Mouse (Mus musculus) left cerebral cortex, postnatal 4 days (tissue): ENCODE results near the gene Mcrs1. TPM values are rescaled to one million over a fixed set of nuclear protein-coding genes. Genes with fewer than 3 reads are reported as not detected.
"Not testable (repeated sequence)": the region's sequence is repeated elsewhere in the genome, so short reads cannot be mapped to it uniquely, and the experiment has no call there.

Source experiments
- DNase-seq: peaks from one replicate; pipeline ENCODE4 v3.0.0-alpha.2; 2022
- intact Hi-C: fragments of 180-260 bp; cut with DNase I; formaldehyde crosslinking; loops from one replicate; pipeline ENCODE4 v1.15.1; 2025
- total RNA-seq, 2 experiments: library from RNA; stranded (reverse); gene quantifications; 2 replicates each; pipeline ENCODE4 v1.2.3; 2021

Mcrs1 gene
- 100 to 1,000 TPM; 136 to 139 TPM for total RNA-seq

DNA sequence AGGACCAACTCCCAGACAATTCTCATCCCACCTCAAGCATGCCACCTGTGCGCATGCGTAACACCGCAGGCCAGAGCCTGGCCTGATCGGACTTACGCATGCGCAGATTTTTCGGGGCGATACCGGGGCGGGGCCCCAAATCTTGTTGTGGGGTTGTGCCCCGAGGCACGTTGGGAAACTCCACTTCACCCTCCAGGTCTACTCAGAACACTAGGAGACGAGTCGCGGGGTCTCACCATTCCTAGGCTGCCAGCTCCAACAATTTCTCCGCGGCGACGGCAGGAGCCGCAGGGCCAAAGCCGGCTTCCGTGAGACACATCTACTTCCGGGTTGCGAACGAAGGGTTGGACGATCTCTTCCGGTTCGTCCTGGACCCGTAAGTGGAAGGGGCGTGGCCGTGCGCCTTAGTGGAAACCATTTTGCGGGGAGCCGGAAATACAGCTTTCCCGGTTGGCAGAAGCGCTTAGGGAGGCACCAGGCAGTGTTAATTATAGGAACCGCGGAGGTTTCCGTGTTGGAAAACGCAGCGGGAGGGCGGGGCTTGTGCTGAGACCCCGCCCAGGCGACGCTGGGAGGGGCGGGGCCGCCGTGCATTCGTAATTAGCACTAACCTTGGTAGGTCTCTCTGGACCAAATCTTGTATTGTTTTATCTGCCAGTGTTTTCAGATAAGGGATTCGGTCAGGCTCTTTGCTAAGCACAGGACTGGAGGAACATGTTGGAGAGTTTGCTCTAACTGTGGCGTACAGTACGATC lies at the start of gene Mcrs1:
TSS of gene Mcrs1 (minus strand) at position 336 of the 755 bp plus-strand sequence.
- peak; percentile 98 for DNase-seq
- intact Hi-C loops = no loop called here

DNA sequence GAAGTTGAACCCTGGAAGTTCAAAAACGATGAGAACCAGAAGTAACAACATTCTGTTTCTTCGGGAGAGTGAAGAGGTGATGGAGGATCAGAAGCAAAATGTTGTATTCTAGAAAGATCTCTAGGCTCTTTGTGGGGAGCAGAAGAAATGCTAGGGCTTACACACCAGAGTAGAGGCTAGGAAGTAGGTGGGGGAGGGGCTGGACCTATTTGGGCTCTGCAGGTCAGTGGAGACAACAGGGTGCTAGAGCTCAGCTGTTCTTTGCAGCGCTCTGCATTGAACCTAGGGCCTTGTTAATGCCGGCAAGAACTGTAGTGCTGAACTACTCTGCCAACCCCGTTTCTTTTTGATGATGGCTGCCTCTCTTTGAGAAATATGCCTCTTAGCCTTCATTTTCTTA lies 44.5 kb upstream of the Mcrs1 start:
- DNase-seq = no peak
- intact Hi-C loops = no loop called here

DNA sequence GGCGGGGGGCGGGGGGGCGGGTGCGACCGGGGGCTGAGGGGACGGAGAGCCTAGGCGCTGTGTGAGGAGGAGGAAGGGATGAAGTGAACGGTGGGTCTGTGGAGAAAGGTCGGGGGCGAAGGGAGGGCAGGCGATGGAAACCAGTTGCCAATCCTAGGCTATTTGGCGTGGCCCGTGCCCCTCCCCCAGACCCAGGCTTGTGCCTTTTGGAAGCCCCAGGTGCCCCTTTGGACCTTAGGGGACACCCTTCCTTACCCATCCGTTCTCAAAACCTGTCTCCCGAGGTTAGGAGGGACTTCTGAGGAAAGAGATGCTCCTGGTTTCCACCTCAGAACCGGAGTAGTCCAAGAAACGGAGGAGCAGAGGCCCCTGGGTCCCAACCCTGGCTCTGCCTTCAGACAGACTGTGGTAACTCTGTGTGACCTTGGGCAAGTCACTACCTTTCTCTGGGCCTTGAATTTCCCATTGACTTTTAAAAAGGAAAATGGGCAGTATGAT lies 43.8 kb upstream of the Mcrs1 start, which contains the start of gene Fam186b:
TSS of gene Fam186b (minus strand) at position 405 of the 498 bp plus-strand sequence.
- intact Hi-C loops = no loop called here
- peak; percentile 56 for DNase-seq

DNA sequence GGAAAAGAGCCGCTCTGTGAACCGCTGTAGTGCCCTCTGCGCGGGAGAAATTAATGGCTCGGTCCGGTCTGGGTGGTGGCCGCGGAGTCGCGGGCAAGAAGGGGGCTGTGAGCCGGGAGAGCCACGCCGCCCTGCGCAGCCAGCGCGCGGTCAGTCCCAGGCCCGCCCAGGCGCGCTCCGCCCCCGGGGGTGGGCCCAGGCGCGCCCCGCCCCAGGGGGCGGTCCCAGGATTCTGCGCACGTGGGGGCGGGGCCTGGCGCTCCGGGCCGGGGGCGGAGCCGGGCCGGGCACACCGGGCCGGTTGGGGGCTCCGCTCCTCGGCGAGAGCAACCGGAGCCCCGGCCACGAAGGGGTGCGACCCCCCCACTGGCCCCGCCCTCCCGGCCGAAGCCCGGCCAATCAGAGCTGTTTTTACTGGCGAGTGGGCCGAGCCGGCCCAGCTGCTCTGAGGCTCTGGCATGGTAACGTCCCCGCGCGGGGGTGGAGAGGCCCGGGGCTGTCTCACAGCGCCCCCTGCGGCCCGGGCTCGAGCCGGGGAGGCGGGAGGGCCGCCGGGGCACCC lies 43.1 kb upstream of the Mcrs1 start, which contains the start of gene Prpf40b:
TSS of gene Prpf40b (plus strand) at position 275 of the 562 bp plus-strand sequence.
- peak; percentile 96 for DNase-seq
- intact Hi-C loops = no loop called here

DNA sequence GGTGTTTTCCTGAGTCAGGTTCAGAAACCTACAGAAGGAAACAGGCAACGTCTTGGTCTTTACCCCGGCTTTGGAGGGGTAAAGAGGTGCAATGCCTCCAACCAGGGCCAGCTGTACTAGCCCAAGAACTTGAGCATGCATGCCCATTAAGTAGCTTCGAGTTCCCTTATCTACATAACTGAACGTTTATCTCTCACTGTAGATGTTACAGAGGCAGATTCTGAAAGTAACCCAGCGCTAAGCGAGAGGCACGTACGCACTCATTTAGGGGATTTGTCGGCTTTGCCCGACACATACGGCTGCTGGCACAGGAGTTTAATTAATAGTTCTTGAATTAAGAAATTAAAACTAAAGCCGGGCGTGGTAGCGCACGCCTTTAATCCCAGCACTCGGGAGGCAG lies 42.5 kb upstream of the Mcrs1 start:
- no peak for DNase-seq
- intact Hi-C loops = no loop called here

DNA sequence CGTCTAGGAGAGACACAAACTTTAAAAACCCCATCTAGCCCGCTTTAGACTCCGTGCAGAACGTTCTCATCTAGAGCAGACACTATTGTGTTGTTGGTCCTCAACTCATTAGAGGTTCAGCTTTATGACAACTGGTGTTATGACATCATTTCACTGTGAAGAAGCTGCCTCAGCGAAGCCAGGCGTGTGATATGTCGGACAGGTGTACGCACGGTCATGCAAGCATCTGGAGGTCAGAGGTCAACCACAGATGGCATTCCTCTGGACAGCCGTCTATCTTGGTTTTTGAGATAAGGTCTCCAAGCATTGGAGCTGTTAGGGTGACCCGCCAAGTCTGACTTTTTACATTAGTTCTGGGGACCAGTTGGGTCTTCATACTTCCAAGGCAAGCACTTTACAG lies 38.8 kb upstream of the Mcrs1 start:
- no peak for DNase-seq
- intact Hi-C loops = no loop called here

DNA sequence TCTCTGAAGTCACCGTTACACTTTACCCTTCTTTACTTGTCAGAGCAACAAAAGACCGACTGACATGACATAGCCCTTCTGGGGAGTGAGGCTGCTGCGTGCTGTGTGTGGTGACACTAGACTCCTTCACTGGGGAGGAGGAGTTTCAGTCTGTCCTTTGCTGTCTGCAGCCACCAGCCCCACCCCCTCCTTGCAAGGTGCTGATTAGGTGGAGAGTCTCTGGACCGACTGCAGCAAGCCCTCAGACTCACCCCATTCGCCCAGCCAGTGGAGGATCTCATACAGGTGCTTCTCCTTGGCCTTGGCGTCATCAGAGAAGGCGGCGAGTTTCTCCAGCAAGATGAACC lies 33.4 kb upstream of the Mcrs1 start:
- no peak for DNase-seq
- intact Hi-C loops = no loop called here

DNA sequence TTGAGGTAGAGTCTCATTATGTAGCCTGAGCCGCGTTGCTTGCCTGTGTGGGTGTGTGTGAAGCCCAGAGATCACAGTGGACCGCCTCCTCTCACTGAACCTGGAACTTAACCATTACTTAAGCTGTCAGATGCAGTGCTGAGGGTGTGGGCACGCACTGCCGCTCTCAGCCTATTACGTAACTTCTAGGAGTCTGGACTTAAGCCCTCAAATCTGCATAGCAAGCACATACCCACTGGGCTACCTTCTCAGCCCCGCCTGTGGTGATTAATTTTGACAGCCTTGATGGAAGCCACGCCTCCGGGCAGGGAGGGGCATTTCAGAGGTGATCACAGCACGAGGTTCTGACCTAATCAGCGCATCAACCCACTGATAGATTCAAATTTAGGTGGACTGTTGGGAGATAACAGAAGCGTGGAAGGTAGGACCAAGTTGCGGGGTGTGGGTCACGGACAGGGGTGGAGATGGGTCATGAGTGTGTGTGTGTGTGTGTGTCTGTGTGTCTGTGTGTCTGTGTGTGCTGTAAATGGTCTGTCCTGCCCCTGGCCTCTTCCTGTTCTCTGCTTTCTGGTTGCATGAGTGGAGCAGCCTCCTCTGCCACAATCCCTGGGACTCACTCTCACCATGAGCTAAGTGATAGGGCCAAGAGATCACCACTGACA lies 32.9 kb upstream of the Mcrs1 start:
- no peak for DNase-seq
- intact Hi-C loops = no loop called here

DNA sequence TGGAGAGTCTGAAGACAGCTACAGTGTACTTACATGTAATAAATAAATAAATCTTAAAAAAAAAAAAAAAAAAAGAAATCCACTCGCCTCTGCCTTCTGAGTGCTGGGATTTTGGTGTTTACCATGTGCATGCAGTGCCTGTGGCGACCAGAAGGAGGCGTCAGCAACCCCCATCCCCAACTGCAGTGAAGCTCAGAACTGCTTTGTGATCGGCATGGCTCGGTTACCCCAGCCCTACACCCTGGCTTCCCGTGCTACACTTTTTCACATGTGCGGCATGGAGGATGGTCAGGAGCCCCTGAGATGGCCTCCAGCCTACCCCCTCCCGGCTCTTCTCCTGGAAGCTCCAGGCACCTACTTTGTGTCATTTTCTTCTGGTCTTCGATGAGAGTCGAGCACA lies 31.7 kb upstream of the Mcrs1 start:
- intact Hi-C loops = no loop called here
- DNase-seq = no peak

DNA sequence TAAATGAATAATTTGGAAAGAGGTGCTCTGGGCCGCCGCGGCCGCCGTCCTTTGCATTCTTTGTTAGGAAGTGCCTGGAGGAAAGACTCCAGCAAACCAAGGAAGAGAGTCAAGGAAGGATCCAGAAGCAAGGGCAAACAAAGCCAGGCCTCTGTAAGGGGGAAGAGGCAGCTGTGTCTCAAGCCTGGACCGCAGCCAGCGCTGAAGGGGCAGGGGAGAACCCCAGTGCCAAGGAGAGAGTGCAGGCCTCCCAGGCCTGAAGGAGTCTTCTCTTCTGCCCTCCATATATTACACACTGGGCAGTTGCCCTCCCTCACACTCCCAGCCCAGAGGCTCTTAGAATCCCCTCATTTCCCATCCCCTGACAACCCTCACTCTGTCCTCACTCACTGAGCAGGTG lies 26.5 kb upstream of the Mcrs1 start:
- peak; percentile 63 for DNase-seq
- intact Hi-C loops = no loop called here

DNA sequence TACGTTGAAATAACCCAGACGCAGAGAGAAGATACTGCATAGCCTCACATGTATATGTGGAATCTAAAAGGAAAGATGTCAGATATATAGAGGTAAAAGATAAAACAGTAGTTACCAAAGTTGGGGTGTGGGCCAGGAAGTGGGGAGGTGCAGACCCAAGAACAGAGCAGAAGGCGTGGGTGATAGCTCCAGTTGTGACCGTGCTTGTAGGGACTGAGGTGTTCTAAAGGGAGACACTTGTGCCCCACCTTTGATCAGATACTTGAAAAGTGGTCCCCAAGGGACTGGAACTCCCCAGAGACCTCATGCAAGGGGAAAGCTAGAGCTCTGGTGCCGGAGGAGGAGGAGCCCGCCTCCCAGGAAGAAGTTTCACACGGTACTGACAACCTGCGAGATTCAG lies 24.3 kb upstream of the Mcrs1 start:
- intact Hi-C loops = no loop called here
- DNase-seq = no peak

DNA sequence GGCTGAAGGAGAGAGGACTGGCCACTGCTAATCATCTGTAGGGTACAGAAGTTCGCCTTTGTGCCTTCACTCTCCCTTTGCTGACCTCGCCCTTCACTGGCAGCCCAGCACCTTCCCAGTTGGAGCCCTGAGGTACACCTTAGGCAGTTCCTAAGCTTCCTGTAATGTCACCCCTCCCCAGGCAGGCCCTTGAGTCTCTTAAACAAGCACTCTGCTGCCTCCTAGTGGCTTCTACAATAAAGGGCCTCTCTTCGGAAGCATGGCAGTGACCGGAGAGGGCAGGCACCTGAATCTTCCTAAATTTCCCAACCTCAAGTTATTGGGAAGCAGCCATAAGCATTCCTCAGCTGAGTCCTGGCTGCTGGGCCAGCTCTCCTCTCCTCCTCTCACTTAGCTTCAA lies 13.9 kb upstream of the Mcrs1 start:
- peak; percentile 69 for DNase-seq
- intact Hi-C loops = no loop called here

DNA sequence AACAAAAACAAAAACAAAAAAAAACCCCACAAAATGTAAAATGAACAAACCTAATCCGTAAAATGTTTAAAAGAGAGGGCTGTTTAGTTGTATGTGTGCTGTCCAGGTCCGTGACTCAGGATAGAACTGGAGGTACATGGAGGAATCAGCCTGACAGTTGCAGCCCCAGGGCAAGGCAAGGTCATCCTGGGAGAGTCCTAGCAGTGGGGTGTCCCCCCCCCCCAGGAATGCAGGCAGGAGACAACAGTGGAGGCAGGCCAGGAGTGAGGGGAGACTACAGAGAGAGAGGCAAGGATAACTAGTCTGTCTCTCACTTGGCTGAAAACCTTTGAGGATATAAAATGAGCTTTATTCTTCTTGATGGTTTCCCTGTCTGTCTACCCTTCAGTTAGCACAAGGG lies 12.6 kb upstream of the Mcrs1 start:
- no peak for DNase-seq
- intact Hi-C loops = no loop called here

DNA sequence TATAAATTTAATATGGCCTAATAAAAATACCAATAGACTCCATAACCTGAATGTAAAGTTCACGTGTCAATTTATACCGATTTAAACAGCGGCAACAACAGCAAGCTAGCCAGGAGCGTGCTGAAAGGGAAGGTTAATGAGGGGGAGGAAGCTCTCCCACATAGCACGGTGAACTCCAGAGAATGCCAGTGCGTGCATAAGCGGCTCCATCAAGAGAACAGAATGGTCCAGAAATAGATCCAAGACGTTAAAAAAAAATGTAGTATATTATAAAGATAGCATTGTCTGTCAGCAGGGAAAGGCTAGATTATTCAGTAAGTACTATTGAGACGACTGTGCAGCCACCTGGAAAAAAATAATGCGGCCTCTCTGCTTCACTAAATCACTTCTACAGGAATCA lies 10.9 kb upstream of the Mcrs1 start:
- DNase-seq = no peak
- intact Hi-C loops = no loop called here

DNA sequence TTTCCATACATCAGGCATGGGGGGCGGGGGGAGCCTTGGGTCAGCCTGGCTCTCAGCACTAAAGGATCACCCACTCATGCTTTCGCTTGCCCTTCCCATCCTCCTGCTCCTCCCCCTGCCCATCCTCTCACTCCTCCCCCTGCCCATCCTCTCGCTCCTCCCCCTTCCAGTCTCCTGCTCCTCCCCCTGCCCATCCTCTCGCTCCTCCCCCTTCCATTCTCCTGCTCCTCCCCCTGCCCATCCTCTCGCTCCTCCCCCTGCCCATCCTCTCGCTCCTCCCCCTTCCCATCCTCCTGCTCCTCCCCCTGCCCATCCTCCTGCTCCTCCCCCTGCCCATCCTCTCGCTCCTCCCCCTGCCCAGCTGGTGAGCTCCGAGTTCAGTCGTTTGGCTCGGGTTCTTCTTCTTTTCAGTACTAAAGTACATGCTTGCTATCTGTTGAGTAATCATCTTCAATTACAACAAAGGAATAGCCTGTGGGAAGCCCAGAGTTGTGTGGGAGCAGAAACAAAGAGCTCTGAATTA lies 8.0 kb upstream of the Mcrs1 start:
- intact Hi-C loops = no loop called here
- peak; percentile 70 for DNase-seq

DNA sequence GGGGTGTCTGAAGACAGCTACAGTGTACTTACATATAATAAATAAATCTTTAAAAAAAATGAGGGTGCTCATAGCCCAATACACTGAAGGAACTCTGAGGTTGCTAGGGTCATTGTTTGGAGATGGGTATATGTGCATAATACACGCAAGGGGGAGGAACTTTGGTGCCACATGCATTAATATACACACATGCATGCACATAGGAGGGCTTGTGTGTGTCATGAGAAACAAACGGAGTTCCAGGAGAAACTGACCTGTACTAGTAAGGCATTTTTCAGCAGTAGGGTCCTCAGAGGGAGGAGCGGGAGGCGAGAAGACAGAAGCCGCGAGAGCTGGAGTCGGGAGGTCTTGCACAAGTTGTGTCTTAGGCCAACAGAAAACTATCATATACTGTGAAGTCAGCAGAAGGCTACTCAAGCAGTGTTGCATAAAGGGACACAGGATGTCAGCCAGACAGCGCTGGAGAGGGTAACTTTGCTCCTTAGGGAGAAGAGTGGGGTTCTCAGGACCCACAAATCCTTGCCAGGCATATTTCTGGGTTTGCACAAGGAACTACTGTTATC lies 7.5 kb upstream of the Mcrs1 start:
- no peak for DNase-seq
- intact Hi-C loops = no loop called here

DNA sequence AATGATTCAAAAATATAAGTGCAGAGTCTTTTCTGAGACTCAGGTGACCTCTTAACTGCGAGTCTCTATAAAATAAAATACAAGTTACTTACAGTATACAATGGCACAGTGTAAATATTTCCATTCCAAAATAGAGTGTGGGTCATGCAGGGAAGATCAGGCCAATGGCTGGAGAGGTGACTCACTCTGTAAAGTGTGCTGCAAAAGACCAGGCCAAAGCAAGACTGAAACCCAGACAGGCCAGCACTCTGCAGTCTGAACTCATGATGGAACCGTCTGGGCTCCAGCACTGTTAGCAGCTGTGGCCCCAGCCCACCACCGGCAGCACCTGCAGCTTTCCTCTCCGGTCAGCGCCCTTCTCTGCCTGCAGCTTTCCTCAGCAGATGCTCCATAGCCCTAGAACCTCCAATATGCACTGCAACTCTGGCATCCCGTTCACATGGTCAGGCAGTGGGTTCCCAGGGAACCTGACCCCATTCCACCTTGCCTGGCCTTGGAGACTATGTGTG lies 3.5 kb upstream of the Mcrs1 start:
- intact Hi-C loops = no loop called here
- no peak for DNase-seq

DNA sequence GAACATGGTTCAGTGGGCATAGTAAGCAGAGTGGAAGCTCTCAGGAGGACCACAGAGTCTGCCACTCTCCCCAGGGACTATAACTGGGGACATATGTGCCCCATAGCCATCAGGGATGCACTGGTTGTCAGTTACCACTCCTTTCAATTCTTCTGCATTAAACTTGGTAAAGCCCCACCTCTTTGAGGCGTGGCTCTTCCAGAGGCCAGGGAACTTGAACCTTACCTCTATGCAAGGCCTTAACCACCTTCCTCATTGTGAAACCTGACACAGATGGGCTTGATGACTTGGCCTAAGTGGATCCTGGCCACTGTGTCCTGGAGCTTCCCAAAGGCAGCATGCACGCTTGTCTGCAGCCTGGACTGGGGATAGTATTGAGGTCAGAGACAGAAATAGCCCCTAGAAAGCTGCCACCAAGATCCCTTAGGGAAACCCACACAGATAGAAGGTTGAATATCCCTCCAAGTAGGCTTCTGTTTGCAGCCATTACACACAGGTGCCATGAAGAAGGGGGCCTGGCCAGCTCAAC lies 2.8 kb upstream of the Mcrs1 start:
- no peak for DNase-seq
- intact Hi-C loops = no loop called here

DNA sequence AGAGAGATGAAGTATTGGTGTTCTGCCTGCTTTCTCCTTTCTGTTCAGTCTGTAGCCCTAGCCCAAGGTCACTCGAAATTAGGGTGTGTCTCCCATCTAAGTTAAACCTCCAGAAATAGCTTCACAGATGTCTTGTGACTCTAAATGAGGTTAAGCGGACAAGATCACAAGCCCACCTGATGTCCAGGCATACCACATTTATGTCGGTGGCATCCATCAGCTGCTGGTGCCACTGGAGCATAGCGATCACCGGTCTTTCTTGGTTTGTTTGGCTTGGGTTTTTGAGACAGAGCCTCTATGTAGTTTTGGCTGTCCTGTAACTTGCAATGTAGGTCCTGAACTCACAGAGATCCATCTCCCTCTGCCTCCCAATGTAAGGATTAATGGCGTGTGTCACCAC lies 2.0 kb upstream of the Mcrs1 start:
- no peak for DNase-seq
- intact Hi-C loops = no loop called here

DNA sequence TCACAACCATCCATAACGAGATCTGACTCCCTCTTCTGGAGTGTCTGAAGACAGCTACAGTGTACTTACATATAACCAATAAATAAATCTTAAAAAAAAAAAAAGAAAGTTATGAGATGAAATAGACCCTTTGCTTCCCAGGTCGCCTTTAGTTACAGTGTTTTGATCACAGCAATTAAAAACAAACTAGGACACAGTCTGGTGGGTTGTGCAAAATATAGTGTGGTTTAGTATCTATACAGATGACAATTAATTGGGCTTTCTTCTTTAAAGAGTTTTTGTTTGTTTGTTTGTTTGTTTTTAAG lies 1.4 kb upstream of the Mcrs1 start:
- DNase-seq, intact Hi-C loops: not testable (repeated sequence)
